Comparison of ENCODE assay signal across 10 mouse cellular contexts in the genomic region with DNA sequence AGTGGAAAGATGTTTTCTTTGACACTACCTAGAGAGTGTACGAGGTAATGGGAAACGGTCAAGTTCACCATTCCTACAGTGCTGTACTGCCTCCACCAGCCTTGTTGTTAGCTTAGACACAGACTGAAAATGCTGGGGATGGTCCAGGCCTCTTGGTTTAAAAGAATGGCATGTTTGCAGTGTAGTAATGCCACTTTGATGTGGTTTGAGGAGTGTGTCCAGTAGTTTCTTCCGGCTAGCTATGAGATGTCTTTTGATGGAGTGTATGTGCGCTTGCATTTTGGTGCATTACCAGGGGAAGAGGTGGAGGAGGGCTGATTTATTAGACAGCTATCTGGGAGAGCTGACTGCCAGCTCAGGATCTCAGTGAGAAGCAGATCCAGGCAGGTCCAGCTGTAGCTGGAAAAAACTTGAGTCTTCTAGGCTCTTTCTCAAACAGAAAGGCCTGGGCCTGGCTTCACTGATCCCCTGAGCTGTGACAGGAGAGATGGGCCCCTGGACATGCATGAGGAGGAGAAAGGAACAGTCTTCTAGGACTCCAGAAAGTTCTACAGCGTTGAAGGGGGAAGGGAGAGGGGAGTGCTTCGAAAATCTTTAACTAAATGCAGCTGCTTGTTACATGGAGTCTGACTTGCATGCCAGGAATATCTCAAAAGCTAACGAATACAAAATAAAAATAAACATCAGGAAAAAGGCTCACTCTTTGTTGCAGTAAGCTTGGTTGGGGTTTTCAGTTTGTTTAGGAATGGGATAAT. TPM values are rescaled to one million over a fixed set of nuclear protein-coding genes. Genes with fewer than 3 reads are reported as not detected.
DNase-seq lines count a peak whose midpoint lies in the region; ATAC-seq and TF ChIP-seq lines count a peak whose summit lies in the region.
"Had no signal": no experiment of that assay in that cellular context is flagged by ENCODE, and none has a peak within 500 bp of the region (broad histone marks: within the 10 kb centered on the region; RNA-seq: fewer than 3 reads in every experiment).

No protein-coding gene starts in this region.

- WGBS in heart, embryonic 13.5 days = 50% methylated on average over 7 of the region's 7 CpGs
- 56% methylated on average over 7 of the region's 7 CpGs for WGBS in limb, embryonic 10.5 days
- WGBS in cerebellum, adult 2 months = 82% methylated on average over 7 of the region's 7 CpGs

- intact Hi-C loops in heart, postnatal 14 days (cut with DNase I) = no loop called here

- no peak overlapping the region for H3K4me2 ChIP-seq in heart, embryonic 13.5 days

- peaks cover 7% of the 10 kb centered on the region; the same call in 1 of the 2 replicates for H3K27me3 ChIP-seq in heart, embryonic 13.5 days (replicated peaks)
- peaks cover 9% of the 10 kb centered on the region; the same call in 1 of the 2 replicates for H3K27me3 ChIP-seq in limb, embryonic 10.5 days (ENCODE audit: low read depth, poor library complexity, severe bottlenecking)
- H3K27me3 ChIP-seq in cerebellum, adult 2 months (ENCODE audit: control insufficient read depth, insufficient read depth, low read length) = no peaks in the 10 kb centered on the region

- no peak for TF ChIP-seq CTCF in cerebellum, adult 2 months (IDR thresholded peaks at IDR 0.05; ENCODE audit: borderline replicate concordance, insufficient read depth, low read depth, low read length)

- peak overlapping the region; percentile 60 for H3K9ac ChIP-seq in heart, embryonic 13.5 days

- H3K4me1 ChIP-seq in heart, embryonic 13.5 days = peaks cover 67% of the 10 kb centered on the region
- H3K4me1 ChIP-seq in limb, embryonic 10.5 days = peaks cover 62% of the 10 kb centered on the region
- H3K4me1 ChIP-seq in cerebellum, adult 2 months (ENCODE audit: control insufficient read depth, insufficient read depth, low read length) = peaks cover 2% of the 10 kb centered on the region; the same call in 1 of the 2 replicates

- ATAC-seq in heart, embryonic 13.5 days (ENCODE audit: extremely low read depth, insufficient number of reproducible peaks, low FRiP score, low TSS enrichment) = no peak

- H3K9me3 ChIP-seq in heart, embryonic 13.5 days = no peaks in the 10 kb centered on the region
- H3K9me3 ChIP-seq in limb, embryonic 10.5 days (replicated peaks) = no peaks in the 10 kb centered on the region
- H3K9me3 ChIP-seq: midbrain, embryonic 10.5 days had no signal

- no peaks in the 10 kb centered on the region for H3K36me3 ChIP-seq in heart, embryonic 13.5 days
- H3K36me3 ChIP-seq in limb, embryonic 10.5 days = no peaks in the 10 kb centered on the region
- H3K36me3 ChIP-seq: midbrain, embryonic 10.5 days had no signal

- no peak for DNase-seq in heart, postnatal 14 days
- DNase-seq in NIH3T3 (ENCODE audit: low read depth) = peak; percentile 80
- DNase-seq in fibroblast of lung, adult 2 months (ENCODE audit: low read depth) = peak; percentile 44
- no peak for DNase-seq in limb, embryonic 10.5 days (ENCODE audit: low spot score)
- DNase-seq in cerebellum, adult 2 months = no peak
- no peak for DNase-seq in right cerebral cortex, postnatal 4 days
- no peak for DNase-seq in spleen, postnatal 36 days (ENCODE audit: low spot score in 2 of 2)
- DNase-seq: liver had no signal

- TF ChIP-seq POLR2A in cerebellum, adult 2 months (IDR thresholded peaks at IDR 0.05; ENCODE audit: borderline replicate concordance, insufficient read depth, low read length) = no peak

- no peak overlapping the region for H3K4me3 ChIP-seq in heart, embryonic 13.5 days
- H3K4me3 ChIP-seq in limb, embryonic 10.5 days = no peak overlapping the region
- no peak overlapping the region for H3K4me3 ChIP-seq in cerebellum, adult 2 months (replicated peaks; ENCODE audit: insufficient read depth, low read depth, low read length)
- H3K4me3 ChIP-seq: midbrain, embryonic 10.5 days had no signal

- peak overlapping the region; percentile 44 for H3K27ac ChIP-seq in heart, embryonic 13.5 days (replicated peaks)
- H3K27ac ChIP-seq in limb, embryonic 10.5 days = peak overlapping the region; percentile 70; the same call in 1 of the 2 replicates
- H3K27ac ChIP-seq in cerebellum, adult 2 months (ENCODE audit: insufficient read depth, low read length) = no peak overlapping the region
- H3K27ac ChIP-seq: midbrain, embryonic 10.5 days had no signal

RNA-seq across cellular contexts. Expression of a gene that starts 5.7 kb away (rescaled TPM):
- polyA plus RNA-seq in heart, embryonic 13.5 days (2015; fragmentation: Nextera tagmentation; extraction: Ambion mirVana) = 10.5 and 10.7 TPM in 2 replicates
- total RNA-seq in heart, postnatal 14 days (2021) = 10 to 100 TPM in 1 of 2 experiments, 1 to 10 TPM in 1; 9.3 to 12.0 TPM
- 10.6 and 14.0 TPM in 2 replicates for polyA plus RNA-seq in limb, embryonic 10.5 days (2016; fragmentation: Nextera tagmentation; extraction: Ambion mirVana)
- 3.8 and 4.8 TPM in 2 replicates for polyA plus RNA-seq in cerebellum, adult 2 months (2012; rRNA removed)

Comparison
In these comparisons a context has a peak if more than half of its experiments do, and no peak if none do; other contexts are left out.
1. DNase-seq: peak in NIH3T3 (single experiment) and fibroblast of lung, adult 2 months (single experiment); none in heart, postnatal 14 days (0 of 2), limb, embryonic 10.5 days (single experiment), cerebellum, adult 2 months (0 of 2), right cerebral cortex, postnatal 4 days (single experiment) and spleen, postnatal 36 days (0 of 2).